11 mouse cellular contexts compared by ENCODE assay signal in the genomic region with DNA sequence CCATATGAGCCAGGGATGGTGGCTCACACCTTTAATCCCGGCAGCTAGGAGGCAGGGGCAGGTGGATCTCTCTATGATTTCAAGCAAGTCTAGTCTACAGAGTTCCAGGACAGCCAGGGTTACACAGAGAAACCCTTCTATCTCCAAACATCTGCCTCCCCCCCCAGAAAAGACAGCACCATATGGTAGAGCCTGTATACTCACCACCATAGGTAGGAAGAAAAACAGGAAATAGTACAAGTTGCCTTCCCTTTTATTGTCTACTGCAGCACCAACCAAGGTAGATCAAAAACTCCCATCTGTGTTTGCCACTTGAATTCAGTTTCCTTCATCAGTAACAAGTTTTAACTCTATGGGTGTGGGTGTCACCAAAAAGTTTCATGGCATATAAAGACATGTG. TPM values are rescaled to one million over a fixed set of nuclear protein-coding genes. Genes with fewer than 3 reads are reported as not detected.
DNase-seq lines count a peak whose midpoint lies in the region; ATAC-seq and TF ChIP-seq lines count a peak whose summit lies in the region.
"Had no signal": no experiment of that assay in that cellular context is flagged by ENCODE, and none has a peak within 500 bp of the region (broad histone marks: within the 10 kb centered on the region; RNA-seq: fewer than 3 reads in every experiment).

No protein-coding gene starts in this region.

- peaks cover 47% of the 10 kb centered on the region for H3K36me3 ChIP-seq in heart, embryonic 12.5 days
- peaks cover 54% of the 10 kb centered on the region for H3K36me3 ChIP-seq in E14TG2a.4 (ENCODE audit: insufficient read depth, low read length)
- H3K36me3 ChIP-seq in hindbrain, embryonic 10.5 days = peaks cover 45% of the 10 kb centered on the region
- peaks cover 12% of the 10 kb centered on the region for H3K36me3 ChIP-seq in liver, embryonic 16.5 days (ENCODE audit: control insufficient read depth, insufficient read depth)

- no peak for TF ChIP-seq CTCF in E14TG2a.4 (conservative IDR thresholded peaks at IDR 0.05; ENCODE audit: low read length)

- no peak overlapping the region for H3K9ac ChIP-seq in heart, embryonic 12.5 days
- no peak overlapping the region for H3K9ac ChIP-seq in liver, embryonic 16.5 days (ENCODE audit: low read depth, low read length)

- H3K9me3 ChIP-seq in heart, embryonic 12.5 days (replicated peaks) = no peaks in the 10 kb centered on the region
- no peaks in the 10 kb centered on the region for H3K9me3 ChIP-seq in E14TG2a.4 (ENCODE audit: low read length)
- H3K9me3 ChIP-seq in hindbrain, embryonic 10.5 days = no peaks in the 10 kb centered on the region
- no peaks in the 10 kb centered on the region for H3K9me3 ChIP-seq in liver, embryonic 16.5 days (replicated peaks; ENCODE audit: control insufficient read depth, low read length)

- no peak for ATAC-seq in heart, embryonic 12.5 days (ENCODE audit: insufficient number of reproducible peaks, low FRiP score)
- ATAC-seq in liver, embryonic 16.5 days (ENCODE audit: low read depth) = no peak
- no peak for ATAC-seq in cerebellum, adult (ENCODE audit: insufficient number of reproducible peaks, low FRiP score, low TSS enrichment)
- ATAC-seq: CD4-positive, CD25-positive, alpha-beta regulatory T cell, adult 4 months; lung, postnatal 0 days had no signal

- H3K4me3 ChIP-seq in heart, embryonic 12.5 days = peak overlapping the region; percentile 84
- H3K4me3 ChIP-seq in E14TG2a.4 (replicated peaks; ENCODE audit: low read length) = peak overlapping the region; percentile 97
- H3K4me3 ChIP-seq in hindbrain, embryonic 10.5 days = peak overlapping the region; percentile 87
- no peak overlapping the region for H3K4me3 ChIP-seq in liver, embryonic 16.5 days (ENCODE audit: low read depth, low read length)

- H3K4me1 ChIP-seq in heart, embryonic 12.5 days (replicated peaks) = peaks cover 14% of the 10 kb centered on the region
- H3K4me1 ChIP-seq in E14TG2a.4 (replicated peaks; ENCODE audit: low read depth, low read length) = peaks cover 38% of the 10 kb centered on the region
- H3K4me1 ChIP-seq in hindbrain, embryonic 10.5 days (replicated peaks) = peaks cover 22% of the 10 kb centered on the region
- peaks cover 14% of the 10 kb centered on the region; the same call in 1 of the 2 replicates for H3K4me1 ChIP-seq in liver, embryonic 16.5 days (ENCODE audit: control insufficient read depth, low read depth, low read length)

- H3K27me3 ChIP-seq in heart, embryonic 12.5 days (replicated peaks) = no peaks in the 10 kb centered on the region
- no peaks in the 10 kb centered on the region for H3K27me3 ChIP-seq in E14TG2a.4 (ENCODE audit: insufficient read depth, low read length)
- H3K27me3 ChIP-seq in hindbrain, embryonic 10.5 days (ENCODE audit: insufficient read depth, poor library complexity, severe bottlenecking) = no peaks in the 10 kb centered on the region
- H3K27me3 ChIP-seq in liver, embryonic 16.5 days (ENCODE audit: control insufficient read depth, insufficient read depth, low read depth, low read length) = no peaks in the 10 kb centered on the region

- DNase-seq in heart, adult 11 months = no peak
- DNase-seq in hindbrain, embryonic 10.5 days (ENCODE audit: low spot score) = no peak
- DNase-seq in layer of hippocampus, postnatal 36 days = no peak
- no peak for DNase-seq in urinary bladder, postnatal 14 days (ENCODE audit: low spot score)

- 73% methylated on average over 1 of the region's 1 CpGs for WGBS in heart, embryonic 12.5 days
- 90% methylated on average over 1 of the region's 1 CpGs for WGBS in hindbrain, embryonic 10.5 days
- 81% methylated on average over 1 of the region's 1 CpGs for WGBS in liver, embryonic 16.5 days (ENCODE audit: insufficient replicate concordance)

- H3K27ac ChIP-seq in heart, embryonic 12.5 days (ENCODE audit: poor library complexity, severe bottlenecking) = no peak overlapping the region
- H3K27ac ChIP-seq in hindbrain, embryonic 10.5 days = no peak overlapping the region
- H3K27ac ChIP-seq in liver, embryonic 16.5 days (ENCODE audit: low read length) = no peak overlapping the region

- H3K4me2 ChIP-seq in heart, embryonic 12.5 days = peak overlapping the region; percentile 92
- peak overlapping the region; percentile 95 for H3K4me2 ChIP-seq in liver, embryonic 16.5 days (ENCODE audit: low read depth, low read length)

RNA-seq across cellular contexts. Expression of a gene that starts 1.3 kb away (rescaled TPM):
- polyA plus RNA-seq in heart, embryonic 12.5 days (2016; fragmentation: Nextera tagmentation; extraction: Ambion mirVana) = 79.0 and 80.6 TPM in 2 replicates
- 125 and 159 TPM in 2 replicates for polyA plus RNA-seq in hindbrain, embryonic 10.5 days (2016; fragmentation: Nextera tagmentation; extraction: Ambion mirVana)
- 36.2 and 36.9 TPM in 2 replicates for polyA plus RNA-seq in liver, embryonic 16.5 days (2015; fragmentation: Nextera tagmentation; extraction: Ambion mirVana)
- 10 to 100 TPM; 74.5 to 77.3 TPM for total RNA-seq in layer of hippocampus, postnatal 36 days (2021)

RNA-seq across cellular contexts. Expression of a gene that starts 10.6 kb away (rescaled TPM):
- polyA plus RNA-seq in heart, embryonic 12.5 days (2016; fragmentation: Nextera tagmentation; extraction: Ambion mirVana) = 20.1 and 22.8 TPM in 2 replicates
- polyA plus RNA-seq in hindbrain, embryonic 10.5 days (2016; fragmentation: Nextera tagmentation; extraction: Ambion mirVana) = 16.5 and 19.3 TPM in 2 replicates
- 10.7 and 11.3 TPM in 2 replicates for polyA plus RNA-seq in liver, embryonic 16.5 days (2015; fragmentation: Nextera tagmentation; extraction: Ambion mirVana)
- total RNA-seq in layer of hippocampus, postnatal 36 days (2021) = 10 to 100 TPM; 58.0 to 61.2 TPM

RNA-seq across cellular contexts. Expression of a gene that starts 19.3 kb away (rescaled TPM):
- not detected in 2 replicates for polyA plus RNA-seq in heart, embryonic 12.5 days (2016; fragmentation: Nextera tagmentation; extraction: Ambion mirVana)
- polyA plus RNA-seq in hindbrain, embryonic 10.5 days (2016; fragmentation: Nextera tagmentation; extraction: Ambion mirVana) = 0.07 and 0.10 TPM in 2 replicates
- polyA plus RNA-seq in liver, embryonic 16.5 days (2015; fragmentation: Nextera tagmentation; extraction: Ambion mirVana) = not detected in 2 replicates
- total RNA-seq in layer of hippocampus, postnatal 36 days (2021) = not detected
- total RNA-seq: granulocyte monocyte progenitor cell, adult 5-6 weeks had no signal
- polyA plus RNA-seq: CD4-positive, CD25-positive, alpha-beta regulatory T cell, adult 4 months; lung, postnatal 0 days had no signal

RNA-seq across cellular contexts. Expression of a gene that starts 35.2 kb away (rescaled TPM):
- polyA plus RNA-seq in heart, embryonic 12.5 days (2016; fragmentation: Nextera tagmentation; extraction: Ambion mirVana) = 3.7 and 4.7 TPM in 2 replicates
- 0.17 TPM in 1 of 2 replicates, not detected in the other for polyA plus RNA-seq in hindbrain, embryonic 10.5 days (2016; fragmentation: Nextera tagmentation; extraction: Ambion mirVana)
- polyA plus RNA-seq in liver, embryonic 16.5 days (2015; fragmentation: Nextera tagmentation; extraction: Ambion mirVana) = 0.07 TPM in 1 of 2 replicates, not detected in the other
- under 1 TPM in 1 of 2 experiments, not detected in 1; 0.25 TPM for total RNA-seq in layer of hippocampus, postnatal 36 days (2021)
- total RNA-seq: granulocyte monocyte progenitor cell, adult 5-6 weeks had no signal
- polyA plus RNA-seq: CD4-positive, CD25-positive, alpha-beta regulatory T cell, adult 4 months had no signal

RNA-seq across cellular contexts. Expression of a gene that starts 48.3 kb away (rescaled TPM):
- 86.4 and 90.3 TPM in 2 replicates for polyA plus RNA-seq in heart, embryonic 12.5 days (2016; fragmentation: Nextera tagmentation; extraction: Ambion mirVana)
- polyA plus RNA-seq in hindbrain, embryonic 10.5 days (2016; fragmentation: Nextera tagmentation; extraction: Ambion mirVana) = 22.8 and 35.7 TPM in 2 replicates
- 0.55 and 1.3 TPM in 2 replicates for polyA plus RNA-seq in liver, embryonic 16.5 days (2015; fragmentation: Nextera tagmentation; extraction: Ambion mirVana)
- total RNA-seq in layer of hippocampus, postnatal 36 days (2021) = 10 to 100 TPM; 88.0 to 89.8 TPM
